Mouse (Mus musculus) left cerebral cortex, adult 11 months (tissue): ENCODE measurements around the gene Ifitm2.

Source experiments
- DNase-seq: peaks from one replicate; pipeline ENCODE4 v3.0.0; 2022; ENCODE audit warnings: low spot score

Ifitm2 gene

GRCm38 (mm10) chr7:140943356-140943755, 12.4 kb downstream of the Ifitm2 start:
- DNase-seq, result no peak

GRCm38 (mm10) chr7:140942811-140943210, 13.0 kb downstream of the Ifitm2 start:
- no peak for DNase-seq

GRCm38 (mm10) chr7:140942341-140942740, 13.4 kb downstream of the Ifitm2 start:
- DNase-seq, result no peak

GRCm38 (mm10) chr7:140941222-140942051, 14.3 kb downstream of the Ifitm2 start, which contains the start of gene Pgghg:
Pgghg (plus strand) TSS chr7:140941391.
- DNase-seq, result no peak

GRCm38 (mm10) chr7:140939669-140940171, 16.1 kb downstream of the Ifitm2 start:
- DNase-seq, result no peak

GRCm38 (mm10) chr7:140938896-140939295, 16.9 kb downstream of the Ifitm2 start:
- DNase-seq, result no peak

- no peak for DNase-seq
Observed at GRCm38 (mm10) chr7:140938436-140938835, 17.4 kb downstream of the Ifitm2 start.

- no peak for DNase-seq
Observed at GRCm38 (mm10) chr7:140927181-140927580, 28.6 kb downstream of the Ifitm2 start.

- no peak for DNase-seq
Observed at GRCm38 (mm10) chr7:140923070-140923775, 32.6 kb downstream of the Ifitm2 start.

- DNase-seq, result no peak
Observed at GRCm38 (mm10) chr7:140922398-140923069, 33.3 kb downstream of the Ifitm2 start.

GRCm38 (mm10) chr7:140921225-140921975, 34.4 kb downstream of the Ifitm2 start:
- DNase-seq, result no peak

- DNase-seq, result no peak
Observed at GRCm38 (mm10) chr7:140920418-140921029, 35.3 kb downstream of the Ifitm2 start, which contains the start of gene Nlrp6. Nlrp6 (plus strand) TSS chr7:140920902.

GRCm38 (mm10) chr7:140919911-140920310, 35.9 kb downstream of the Ifitm2 start:
- no peak for DNase-seq

- no peak for DNase-seq
Observed at GRCm38 (mm10) chr7:140914031-140914690, 41.6 kb downstream of the Ifitm2 start.

- no peak for DNase-seq
Observed at GRCm38 (mm10) chr7:140912846-140913482, 42.8 kb downstream of the Ifitm2 start.

- DNase-seq, result peak; percentile 32
Observed at GRCm38 (mm10) chr7:140912293-140912692, 43.5 kb downstream of the Ifitm2 start.

GRCm38 (mm10) chr7:140908634-140909107, 47.1 kb downstream of the Ifitm2 start:
- peak; percentile 36 for DNase-seq

- no peak for DNase-seq
Observed at GRCm38 (mm10) chr7:140908181-140908580, 47.6 kb downstream of the Ifitm2 start.

- no peak for DNase-seq
Observed at GRCm38 (mm10) chr7:140907697-140908096, 48.1 kb downstream of the Ifitm2 start.

GRCm38 (mm10) chr7:140907131-140907530, 48.7 kb downstream of the Ifitm2 start:
- DNase-seq, result no peak
